Mouse (Mus musculus): ENCODE data around the gene Hspa14.

Hspa14 gene

GRCm38 (mm10) chr2:3512552-3513454 is at the start of gene Hspa14, which contains the start of the genes Gm45902 and Cdnf:
Hspa14 (minus strand) TSS chr2:3512814.
Gm45902 (minus strand) TSS chr2:3512790.
Cdnf (plus strand) TSS chr2:3513030.
- DNase-seq (ENCODE audit: low spot score in 2 of 2) = peak; percentile 97 to 98

- DNase-seq (ENCODE audit: low spot score in 2 of 2) = peak; percentile 43 to 55
Measured at GRCm38 (mm10) chr2:3546588-3546987, 34.0 kb upstream of the Hspa14 start.

GRCm38 (mm10) chr2:3546055-3546454 is 33.4 kb upstream of the Hspa14 start:
- DNase-seq (ENCODE audit: low spot score in 2 of 2) = no peak

DNA sequence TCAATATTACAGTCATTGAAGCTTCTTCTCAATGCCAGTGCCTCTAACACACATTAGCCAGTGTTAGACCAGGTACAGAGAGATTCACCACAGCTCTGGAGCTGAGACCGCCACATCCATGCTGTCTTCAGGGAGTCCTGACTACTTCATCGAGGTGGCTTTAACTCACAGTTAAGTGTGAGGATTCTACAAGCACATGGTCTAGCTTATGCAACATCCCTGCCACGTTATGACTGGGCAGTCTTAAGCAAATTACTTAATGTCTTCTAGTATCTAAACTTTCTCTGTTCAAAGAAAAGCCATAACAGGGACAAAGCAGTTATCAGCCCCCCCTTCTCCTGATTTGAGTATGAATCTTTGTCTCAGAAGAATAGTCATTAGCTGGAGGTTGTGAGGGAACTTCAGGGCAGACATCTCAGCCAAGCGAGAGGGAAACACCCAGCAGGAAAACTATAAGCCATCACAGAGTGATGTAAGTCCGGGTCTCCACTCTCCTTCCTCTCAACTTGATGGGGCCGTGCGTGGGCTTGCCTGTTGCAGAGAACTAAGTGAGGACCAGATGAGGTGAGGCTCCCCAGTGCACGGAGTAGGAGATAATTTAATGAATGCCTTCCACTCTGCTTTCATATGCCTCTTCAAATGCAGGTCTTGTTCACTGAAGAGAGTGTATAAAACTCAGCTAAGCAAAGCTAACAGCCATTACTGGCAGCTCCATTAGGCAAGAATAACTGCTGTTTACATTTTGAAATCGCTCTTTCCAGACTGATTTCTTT is 28.9 kb upstream of the Hspa14 start:
- DNase-seq (ENCODE audit: low spot score in 2 of 2) = no peak

DNA sequence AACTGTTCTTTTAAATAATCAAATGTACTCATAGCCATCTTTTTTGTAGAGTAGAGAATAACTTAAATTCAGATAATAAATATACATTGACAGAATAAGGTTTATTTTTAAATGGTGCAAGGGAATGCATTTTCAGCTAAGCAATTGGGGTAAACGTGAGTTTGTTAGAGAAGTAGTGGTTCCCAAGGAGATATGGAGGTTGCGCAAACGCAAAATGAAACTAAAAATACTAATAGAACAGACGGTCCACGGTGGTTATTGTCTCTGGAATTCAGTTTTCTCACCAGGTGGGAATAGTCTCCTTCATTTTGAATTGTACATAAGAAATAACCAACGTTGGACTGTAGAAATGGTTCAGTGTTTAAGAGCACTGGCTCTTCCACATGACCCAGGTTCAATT is 13.7 kb upstream of the Hspa14 start:
- no peak for DNase-seq (ENCODE audit: low spot score in 2 of 2)

DNA sequence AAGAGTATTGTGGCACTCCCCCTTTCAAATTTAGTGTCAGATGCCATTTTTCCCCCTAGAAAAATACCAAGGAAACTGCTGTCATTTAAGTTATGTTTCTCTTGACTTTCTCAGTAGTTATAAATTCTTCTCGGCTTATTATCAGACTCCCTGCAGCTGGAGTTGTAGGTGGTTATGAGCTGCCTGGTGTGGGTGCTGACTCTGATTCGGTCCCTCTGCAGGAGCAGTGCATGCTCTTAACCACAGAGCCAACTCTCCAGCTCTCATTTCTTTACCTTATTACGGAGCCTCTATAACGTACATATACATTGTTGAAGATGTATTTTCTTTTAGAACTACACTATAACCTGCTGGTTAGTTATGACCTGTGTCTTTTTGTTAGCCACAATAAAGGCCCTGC is 9.9 kb upstream of the Hspa14 start:
- DNase-seq (ENCODE audit: low spot score in 2 of 2) = no peak

- DNase-seq (ENCODE audit: low spot score in 2 of 2) = peak; percentile 29 to 47
Measured at GRCm38 (mm10) chr2:3512076-3512475, 538 bp downstream of the Hspa14 start.

GRCm38 (mm10) chr2:3500886-3501285 is 11.7 kb downstream of the Hspa14 start:
- DNase-seq (ENCODE audit: low spot score in 2 of 2) = peak; percentile 40 to 49

DNA sequence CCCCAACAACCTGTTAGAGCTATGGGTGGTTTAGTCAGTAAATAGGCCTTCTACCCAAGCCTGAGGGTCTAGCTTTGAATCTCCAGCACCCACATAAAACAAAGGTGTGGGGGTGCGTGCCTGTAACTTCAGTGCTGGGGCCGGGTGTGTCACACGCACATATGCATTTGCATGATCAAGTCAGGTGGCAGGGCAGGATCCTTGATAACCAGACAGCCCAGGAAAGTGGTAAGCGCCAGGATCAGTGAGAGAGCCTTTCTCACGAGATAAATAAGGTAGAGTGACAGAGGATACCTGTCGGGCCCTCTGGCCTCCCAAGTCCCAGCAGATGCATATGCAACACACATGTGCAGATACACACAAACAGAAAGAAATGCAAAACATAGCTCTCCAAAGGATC is 13.1 kb downstream of the Hspa14 start:
- DNase-seq (ENCODE audit: low spot score in 2 of 2) = no peak

GRCm38 (mm10) chr2:3493833-3494409 is 18.7 kb downstream of the Hspa14 start:
- DNase-seq (ENCODE audit: low spot score in 2 of 2) = no peak

DNA sequence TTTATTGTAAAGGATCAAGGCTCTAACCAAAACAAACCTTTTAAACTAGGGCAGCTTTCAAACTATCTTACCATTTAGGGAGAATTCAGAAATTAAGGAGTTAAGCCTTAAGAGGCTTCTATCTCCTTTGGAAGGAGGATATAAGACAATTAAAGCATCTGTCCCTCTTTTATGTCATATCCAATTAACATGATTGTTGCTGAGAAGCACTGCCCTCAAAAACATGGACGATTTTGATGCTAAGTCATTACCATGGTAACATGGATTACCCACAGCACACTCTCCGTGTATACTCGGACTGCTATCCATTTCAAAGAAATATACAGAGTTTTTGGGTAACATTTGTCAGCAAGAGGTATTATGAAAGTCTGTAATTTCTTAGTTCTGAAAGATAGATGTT is 22.8 kb downstream of the Hspa14 start:
- no peak for DNase-seq (ENCODE audit: low spot score in 2 of 2)

DNA sequence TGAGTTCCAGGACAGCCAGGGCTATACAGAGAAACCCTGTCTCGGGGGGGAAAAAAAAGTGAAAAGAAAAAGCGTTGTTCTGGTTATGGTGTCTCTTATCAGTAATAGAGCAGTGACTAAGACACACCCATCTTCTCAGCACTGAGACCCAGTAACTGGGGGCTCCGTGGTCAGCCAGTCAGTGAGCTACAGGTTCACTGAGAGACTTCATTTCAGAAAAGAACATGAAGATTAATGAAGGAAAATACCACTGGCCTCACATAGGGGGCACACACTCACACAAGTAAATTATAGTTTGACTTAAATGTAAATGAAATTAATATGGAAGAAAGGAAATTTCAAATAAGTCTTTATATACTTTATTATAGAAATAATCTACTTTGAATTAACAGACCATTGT is 32.4 kb downstream of the Hspa14 start:
- DNase-seq (ENCODE audit: low spot score in 2 of 2) = no peak

DNA sequence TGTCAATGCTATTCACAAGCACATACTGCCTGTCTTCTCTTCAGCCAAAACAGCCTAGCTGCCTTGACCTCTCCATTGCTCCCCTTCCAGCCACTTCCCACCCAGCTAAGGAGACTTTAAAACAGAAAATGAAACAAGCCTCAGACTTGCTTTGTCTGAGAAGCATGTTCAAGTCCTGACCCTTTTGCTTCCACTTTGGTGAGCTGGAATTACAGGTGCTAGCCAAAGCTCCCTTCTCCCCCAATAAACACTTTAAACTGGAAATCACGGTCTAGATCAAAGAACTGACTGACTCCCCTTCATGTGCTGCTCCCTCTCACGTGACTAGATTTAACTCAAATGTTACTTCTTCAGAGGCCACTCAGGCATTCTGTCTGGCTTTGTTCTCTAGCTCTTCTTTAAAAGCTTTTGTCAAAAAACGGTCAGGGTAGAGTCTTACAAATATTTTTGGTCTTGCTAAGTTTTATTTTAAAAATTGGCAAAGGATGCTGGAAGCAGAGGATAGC is 36.8 kb downstream of the Hspa14 start:
- no peak for DNase-seq (ENCODE audit: low spot score in 2 of 2)

GRCm38 (mm10) chr2:3474861-3475283 is 37.7 kb downstream of the Hspa14 start, which contains the start of gene Suv39h2:
Suv39h2 (minus strand) TSS chr2:3475031.
- DNase-seq (ENCODE audit: low spot score in 2 of 2) = peak; percentile 96 to 97

DNA sequence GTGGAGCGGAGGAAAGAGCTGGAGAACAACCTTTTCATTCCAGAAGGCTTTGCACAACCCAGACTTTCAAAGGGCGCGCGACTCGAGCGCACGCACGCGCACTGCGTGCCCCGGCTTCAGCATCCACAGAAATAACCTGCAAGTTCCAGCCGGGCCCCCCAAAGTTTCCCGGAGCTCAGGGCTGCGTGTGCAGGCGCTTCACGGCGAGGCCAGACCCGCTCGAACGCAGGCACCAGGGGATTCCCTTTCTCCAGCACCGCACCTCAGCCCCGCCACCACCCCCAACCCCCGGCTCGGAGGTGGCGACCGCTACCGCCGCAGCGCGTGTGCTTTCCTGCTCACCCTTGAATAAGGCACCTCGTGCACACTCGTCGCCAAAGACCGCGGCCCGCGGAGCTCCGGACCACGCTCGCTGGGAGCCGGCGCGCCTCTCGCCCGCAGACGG is 38.2 kb downstream of the Hspa14 start:
- DNase-seq (ENCODE audit: low spot score in 2 of 2) = peak; percentile 35 to 61

GRCm38 (mm10) chr2:3473891-3474290 is 38.7 kb downstream of the Hspa14 start:
- DNase-seq (ENCODE audit: low spot score in 2 of 2) = no peak

- no peak for DNase-seq (ENCODE audit: low spot score in 2 of 2)
Measured at GRCm38 (mm10) chr2:3456590-3456989, 56.0 kb downstream of the Hspa14 start.

GRCm38 (mm10) chr2:3453096-3453495 is 59.5 kb downstream of the Hspa14 start:
- DNase-seq (ENCODE audit: low spot score in 2 of 2) = no peak

DNA sequence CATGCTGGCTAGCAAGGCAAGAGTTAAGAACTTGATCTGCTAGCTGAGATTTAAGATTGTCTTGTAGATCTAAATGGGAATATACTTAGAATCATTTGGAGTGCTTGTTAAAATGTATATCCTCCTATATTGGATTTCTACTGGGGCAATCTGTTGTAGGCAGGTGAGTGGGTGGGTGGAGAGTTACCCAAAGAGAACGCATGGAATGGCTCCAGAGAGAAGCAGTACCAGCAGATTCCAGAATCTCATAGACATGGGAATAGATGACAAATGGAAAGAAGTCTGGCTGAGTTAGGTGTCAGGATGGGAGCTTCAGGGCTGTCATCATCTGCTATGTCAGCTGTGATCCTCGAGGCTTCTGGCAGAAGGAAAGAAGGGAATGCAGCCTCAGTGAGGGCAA is 63.2 kb downstream of the Hspa14 start:
- DNase-seq (ENCODE audit: low spot score in 2 of 2) = no peak

DNA sequence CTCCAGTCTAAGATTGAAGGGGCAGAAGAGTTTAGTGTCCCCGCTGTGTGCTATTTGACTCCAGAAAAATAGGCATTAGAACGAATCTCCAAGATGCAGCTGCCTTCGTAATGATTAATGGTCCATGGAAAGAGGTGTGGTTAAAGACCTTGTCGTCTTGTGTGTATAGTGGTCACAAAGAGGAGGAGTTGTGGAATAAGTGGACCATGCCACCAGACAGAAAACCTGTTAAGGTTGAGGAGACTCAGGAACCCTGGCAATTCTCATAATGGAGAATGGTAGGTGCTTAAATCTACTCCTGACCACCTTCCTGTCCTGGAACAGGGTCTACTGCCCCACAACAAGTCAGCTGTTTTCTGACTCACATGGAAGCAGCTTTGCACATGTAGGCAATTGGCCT is 66.6 kb downstream of the Hspa14 start:
- DNase-seq (ENCODE audit: low spot score in 2 of 2) = no peak

GRCm38 (mm10) chr2:3444206-3444605 is 68.4 kb downstream of the Hspa14 start:
- DNase-seq (ENCODE audit: low spot score in 2 of 2) = no peak

All from spleen, postnatal 36 days (tissue).